Mouse (Mus musculus) limb, embryonic 15.5 days (tissue): ENCODE measurements around the gene Pced1b. TPM values are rescaled to one million over a fixed set of nuclear protein-coding genes. Genes with fewer than 3 reads are reported as not detected.

Experiments
- ATAC-seq: fragments of 200-750 bp; cut with Nextera tagmentation; 2 replicates; pipeline ENCODE4 v1.8.0; 2017; ENCODE audit warnings: low read depth, moderate TSS enrichment; ENCODE audit not compliant: insufficient number of reproducible peaks, low FRiP score, low TSS enrichment
- H3K27ac ChIP-seq: fragments of 300-500 bp; sonication (generic); 2 replicates; pipeline ENCODE4 v1.5.1; 2015; ENCODE audit warnings: moderate library complexity, mild to moderate bottlenecking, inconsistent platforms
- H3K27me3 ChIP-seq: fragments of 300-500 bp; sonication (generic); 2 replicates; pipeline ENCODE4 v1.6.1; 2015; ENCODE audit warnings: inconsistent platforms
- H3K36me3 ChIP-seq: fragments of 300-500 bp; sonication (generic); 2 replicates; pipeline ENCODE4 v1.6.1; 2015; ENCODE audit warnings: inconsistent platforms
- H3K4me1 ChIP-seq: fragments of 300-500 bp; sonication (generic); 2 replicates; pipeline ENCODE4 v1.6.1; 2015; ENCODE audit warnings: inconsistent platforms
- H3K4me2 ChIP-seq: fragments of 300-500 bp; sonication (generic); 2 replicates; pipeline ENCODE4 v1.6.1; 2015; ENCODE audit warnings: mild to moderate bottlenecking, inconsistent platforms
- H3K4me3 ChIP-seq: fragments of 300-500 bp; sonication (generic); 2 replicates; pipeline ENCODE4 v1.5.1; 2015; ENCODE audit warnings: mild to moderate bottlenecking, inconsistent platforms
- H3K9ac ChIP-seq: fragments of 300-500 bp; sonication (generic); 2 replicates; pipeline ENCODE4 v1.6.1; 2015; ENCODE audit warnings: inconsistent platforms
- H3K9me3 ChIP-seq: fragments of 300-500 bp; sonication (generic); 2 replicates; pipeline ENCODE4 v1.6.1; 2016; ENCODE audit warnings: inconsistent platforms
- WGBS: fragments of 180-500 bp; shearing (Covaris S2); methylation state at CpG from one replicate; pipeline ENCODE4 v1.1.7; 2015; 5-methylcytosine and 5-hydroxymethylcytosine counted together
- polyA plus RNA-seq: library from polyadenylated mRNA; unstranded; fragments of >200 nt; fragmentation: Nextera tagmentation; extraction: Ambion mirVana; gene quantifications from 2 replicates; pipeline ENCODE4 v1.2.1, GENCODE M21; 2015

Gene Pced1b
- polyA plus RNA-seq, 1 experiment from 2014 or later: 3.6 TPM

DNA sequence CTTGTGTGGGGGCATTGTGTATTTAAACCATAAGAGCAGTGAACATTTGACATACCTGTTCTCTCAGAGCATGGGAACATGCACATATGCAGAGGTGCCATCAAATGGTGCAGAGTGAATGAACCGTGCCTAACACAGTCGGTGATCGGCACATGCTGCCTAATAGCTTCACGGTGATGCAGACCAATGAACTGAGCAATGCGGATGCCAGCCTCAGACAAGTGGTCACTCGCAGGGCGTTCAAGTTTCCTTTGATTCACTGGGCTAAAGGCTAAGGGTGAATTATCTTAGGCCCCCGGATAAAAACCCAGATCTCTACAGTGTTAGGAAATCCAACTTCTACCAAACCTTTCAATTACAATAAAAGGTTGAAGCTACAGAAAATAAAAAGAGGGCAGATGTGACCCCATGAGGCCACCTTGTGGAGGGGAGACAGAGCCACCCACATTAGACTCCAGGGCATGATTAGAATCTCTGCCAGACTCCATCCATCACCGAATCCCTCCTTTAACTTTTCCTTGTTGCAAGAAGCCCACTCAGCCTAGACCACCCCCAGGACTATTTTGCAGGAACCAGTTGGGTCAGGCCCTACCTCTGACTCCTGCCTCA lies 31.5 kb downstream of the Pced1b start:
- H3K4me3 ChIP-seq: no peak overlapping the region
- ATAC-seq: no peak
- H3K9ac ChIP-seq: no peak overlapping the region
- H3K27ac ChIP-seq: no peak overlapping the region
- WGBS: 85% methylated on average over 9 of the region's 9 CpGs
- no peaks in the 10 kb centered on the region for H3K9me3 ChIP-seq
- H3K4me2 ChIP-seq: no peak overlapping the region
- no peaks in the 10 kb centered on the region for H3K36me3 ChIP-seq
- H3K27me3 ChIP-seq: no peaks in the 10 kb centered on the region
- peaks cover 5% of the 10 kb centered on the region; the same call in 1 of the 2 replicates for H3K4me1 ChIP-seq

GRCm38 (mm10) chr15:97280131-97280530 lies 33.2 kb downstream of the Pced1b start:
- 76% methylated on average over 8 of the region's 8 CpGs for WGBS
- no peaks in the 10 kb centered on the region for H3K27me3 ChIP-seq
- H3K9ac ChIP-seq: no peak overlapping the region
- H3K4me2 ChIP-seq: no peak overlapping the region
- H3K9me3 ChIP-seq: no peaks in the 10 kb centered on the region
- no peak overlapping the region for H3K4me3 ChIP-seq
- no peaks in the 10 kb centered on the region for H3K36me3 ChIP-seq
- no peak for ATAC-seq
- no peak overlapping the region for H3K27ac ChIP-seq
- peaks cover 5% of the 10 kb centered on the region; the same call in 1 of the 2 replicates for H3K4me1 ChIP-seq

DNA sequence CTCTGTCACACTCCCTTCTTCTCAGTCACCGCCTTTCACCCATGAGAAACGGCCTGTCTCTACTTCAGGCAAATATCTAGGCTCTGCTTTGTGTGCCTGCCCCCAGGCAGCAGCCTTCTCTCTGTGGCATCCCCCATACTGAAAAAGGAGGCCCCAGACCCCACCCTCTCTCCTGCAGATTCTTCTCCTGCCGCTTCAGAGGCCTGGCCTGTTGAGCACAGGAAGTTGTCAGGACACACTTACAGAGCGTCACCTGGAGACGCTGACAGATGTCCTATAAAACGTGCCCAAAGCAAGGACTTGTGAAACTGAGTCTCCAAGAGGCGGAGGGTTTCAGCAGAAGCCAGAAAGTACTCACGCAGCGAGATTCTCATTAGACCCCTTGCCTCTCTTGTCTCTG lies 33.9 kb downstream of the Pced1b start:
- Histone ChIP-seq H3K9ac (no peak overlapping the region), H3K9me3 (no peaks in the 10 kb centered on the region), H3K4me2 (no peak overlapping the region), H3K36me3 (no peaks in the 10 kb centered on the region), H3K27ac (no peak overlapping the region), H3K4me1 (peaks cover 5% of the 10 kb centered on the region; the same call in 1 of the 2 replicates), H3K4me3 (no peak overlapping the region), H3K27me3 (no peaks in the 10 kb centered on the region)
- no peak for ATAC-seq
- WGBS: 34% methylated on average over 9 of the region's 9 CpGs

GRCm38 (mm10) chr15:97281712-97282571 lies 35.0 kb downstream of the Pced1b start:
- WGBS: 70% methylated on average over 10 of the region's 10 CpGs
- no peak for ATAC-seq
- H3K27ac ChIP-seq: no peak overlapping the region

GRCm38 (mm10) chr15:97282572-97282881 lies 35.6 kb downstream of the Pced1b start:
- H3K36me3 ChIP-seq: no peaks in the 10 kb centered on the region
- H3K4me3 ChIP-seq: no peak overlapping the region
- no peak for ATAC-seq
- no peaks in the 10 kb centered on the region for H3K27me3 ChIP-seq
- H3K4me1 ChIP-seq: peaks cover 5% of the 10 kb centered on the region; the same call in 1 of the 2 replicates
- H3K9me3 ChIP-seq: no peaks in the 10 kb centered on the region
- H3K9ac ChIP-seq: no peak overlapping the region
- 81% methylated on average over 6 of the region's 6 CpGs for WGBS
- H3K27ac ChIP-seq: no peak overlapping the region
- no peak overlapping the region for H3K4me2 ChIP-seq

More at GRCm38 (mm10) chr15:97281712-97282571, 35.0 kb downstream of the Pced1b start:
- no peak overlapping the region for H3K9ac ChIP-seq
- H3K9me3 ChIP-seq: no peaks in the 10 kb centered on the region
- no peaks in the 10 kb centered on the region for H3K27me3 ChIP-seq
- no peak overlapping the region for H3K4me2 ChIP-seq
- H3K4me1 ChIP-seq: peaks cover 5% of the 10 kb centered on the region; the same call in 1 of the 2 replicates
- H3K4me3 ChIP-seq: no peak overlapping the region
- no peaks in the 10 kb centered on the region for H3K36me3 ChIP-seq

DNA sequence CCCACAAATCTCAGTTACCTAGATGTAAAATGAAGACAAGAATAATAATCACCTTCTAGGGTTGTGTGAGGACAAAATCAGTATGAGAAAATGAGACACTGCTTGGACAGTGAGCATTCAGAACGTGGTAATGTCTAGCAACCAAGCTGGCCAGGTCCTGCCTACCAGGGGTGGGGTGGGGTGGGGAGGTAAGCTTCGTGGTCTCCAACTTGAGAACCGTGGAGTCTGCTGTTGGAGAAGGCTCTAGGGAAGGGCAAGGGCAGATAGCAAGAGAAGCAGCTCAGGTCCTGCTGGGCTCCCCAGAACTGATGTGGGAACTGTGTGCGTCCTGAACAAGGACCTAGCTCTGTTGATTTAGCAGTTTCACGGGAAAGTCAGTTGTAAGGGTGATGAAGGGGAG lies 37.3 kb downstream of the Pced1b start:
- no peaks in the 10 kb centered on the region for H3K27me3 ChIP-seq
- H3K9me3 ChIP-seq: no peaks in the 10 kb centered on the region
- H3K9ac ChIP-seq: no peak overlapping the region
- no peak overlapping the region for H3K4me3 ChIP-seq
- no peaks in the 10 kb centered on the region for H3K36me3 ChIP-seq
- WGBS: 73% methylated on average over 5 of the region's 5 CpGs
- H3K4me2 ChIP-seq: no peak overlapping the region
- H3K4me1 ChIP-seq: peaks cover 5% of the 10 kb centered on the region; the same call in 1 of the 2 replicates
- no peak overlapping the region for H3K27ac ChIP-seq
- ATAC-seq: no peak

- Histone ChIP-seq H3K27me3 (no peaks in the 10 kb centered on the region), H3K9ac (no peak overlapping the region), H3K4me1 (peaks cover 3% of the 10 kb centered on the region; the same call in 1 of the 2 replicates), H3K36me3 (no peaks in the 10 kb centered on the region), H3K4me3 (no peak overlapping the region), H3K9me3 (no peaks in the 10 kb centered on the region), H3K27ac (no peak overlapping the region), H3K4me2 (no peak overlapping the region)
- 88% methylated on average over 10 of the region's 10 CpGs for WGBS
- ATAC-seq: no peak
These were observed 38.8 kb downstream of the Pced1b start for GRCm38 (mm10) chr15:97285665-97286212.

GRCm38 (mm10) chr15:97286731-97287130 lies 39.8 kb downstream of the Pced1b start:
- Histone ChIP-seq H3K4me2 (no peak overlapping the region), H3K9me3 (no peaks in the 10 kb centered on the region), H3K27me3 (no peaks in the 10 kb centered on the region), H3K36me3 (no peaks in the 10 kb centered on the region), H3K27ac (no peak overlapping the region), H3K9ac (no peak overlapping the region), H3K4me3 (no peak overlapping the region), H3K4me1 (peaks cover 5% of the 10 kb centered on the region; the same call in 1 of the 2 replicates)
- 77% methylated on average over 10 of the region's 10 CpGs for WGBS
- no peak for ATAC-seq

- no peak for ATAC-seq
- Histone ChIP-seq H3K4me2 (no peak overlapping the region), H3K9me3 (no peaks in the 10 kb centered on the region), H3K4me1 (peaks cover 8% of the 10 kb centered on the region; the same call in 1 of the 2 replicates), H3K9ac (no peak overlapping the region), H3K36me3 (no peaks in the 10 kb centered on the region), H3K4me3 (no peak overlapping the region), H3K27me3 (no peaks in the 10 kb centered on the region), H3K27ac (no peak overlapping the region)
- 90% methylated on average over 5 of the region's 5 CpGs for WGBS
These were observed 40.7 kb downstream of the Pced1b start for GRCm38 (mm10) chr15:97287436-97288143.

DNA sequence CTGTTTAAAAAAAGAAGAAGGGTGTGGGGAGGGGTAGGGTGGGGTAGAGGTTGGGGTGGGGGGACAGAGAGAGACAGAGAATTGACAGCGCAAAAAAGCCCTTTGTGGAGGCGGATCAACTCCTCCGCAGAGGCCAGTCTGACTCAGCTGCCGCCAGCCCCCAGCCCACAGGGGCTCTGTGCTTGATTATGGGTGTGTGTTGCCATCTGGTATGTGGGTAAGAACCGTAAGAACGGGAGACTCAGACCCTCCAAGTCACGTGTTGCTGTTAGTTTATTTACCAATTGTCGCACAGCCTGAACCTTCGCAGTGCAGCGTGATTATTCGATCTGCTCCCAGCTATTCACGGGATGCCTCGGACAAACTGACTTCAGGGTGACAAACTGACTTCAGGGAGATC lies 41.8 kb downstream of the Pced1b start:
- peaks cover 8% of the 10 kb centered on the region; the same call in 1 of the 2 replicates for H3K4me1 ChIP-seq
- no peak for ATAC-seq
- H3K4me2 ChIP-seq: no peak overlapping the region
- H3K36me3 ChIP-seq: no peaks in the 10 kb centered on the region
- H3K9me3 ChIP-seq: no peaks in the 10 kb centered on the region
- H3K4me3 ChIP-seq: no peak overlapping the region
- H3K27ac ChIP-seq: no peak overlapping the region
- H3K9ac ChIP-seq: no peak overlapping the region
- WGBS: 73% methylated on average over 13 of the region's 13 CpGs
- no peaks in the 10 kb centered on the region for H3K27me3 ChIP-seq

DNA sequence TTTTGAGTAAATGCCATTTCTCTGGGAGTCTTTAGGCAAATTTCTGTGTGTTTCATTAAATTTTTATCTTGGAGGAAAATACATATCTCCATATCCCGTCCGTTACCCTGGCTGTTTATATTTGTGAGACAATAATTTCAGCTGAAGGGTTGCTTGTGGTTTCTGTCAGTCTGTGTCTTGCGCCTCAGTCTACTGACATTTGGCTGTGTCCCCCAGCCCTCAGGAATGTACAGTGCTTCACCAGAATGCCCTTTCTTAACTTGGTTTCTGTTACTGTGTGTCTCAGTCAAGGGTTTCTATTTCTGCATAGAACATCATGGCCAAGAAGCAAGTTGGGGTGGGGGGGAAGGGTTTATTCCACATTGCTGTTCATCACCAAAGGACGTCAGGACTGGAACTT lies 42.3 kb downstream of the Pced1b start:
- no peaks in the 10 kb centered on the region for H3K27me3 ChIP-seq
- ATAC-seq: no peak
- no peak overlapping the region for H3K4me3 ChIP-seq
- 80% methylated on average over 4 of the region's 4 CpGs for WGBS
- no peak overlapping the region for H3K27ac ChIP-seq
- no peaks in the 10 kb centered on the region for H3K36me3 ChIP-seq
- H3K4me1 ChIP-seq: peaks cover 8% of the 10 kb centered on the region; the same call in 1 of the 2 replicates
- no peak overlapping the region for H3K4me2 ChIP-seq
- H3K9me3 ChIP-seq: no peaks in the 10 kb centered on the region
- H3K9ac ChIP-seq: no peak overlapping the region
